Mouse (Mus musculus) midbrain, embryonic 13.5 days (tissue): ENCODE data around the gene Mansc4. TPM values are rescaled to one million over a fixed set of nuclear protein-coding genes. Genes with fewer than 3 reads are reported as not detected.

Experiments
- ATAC-seq: fragments of 200-750 bp; cut with Nextera tagmentation; 2 replicates; pipeline ENCODE4 v1.8.0; 2017; ENCODE audit warnings: mild to moderate bottlenecking, moderate TSS enrichment, moderate library complexity
- H3K27ac ChIP-seq: fragments of 300-500 bp; sonication (generic); 2 replicates; pipeline ENCODE4 v1.5.1; 2015; ENCODE audit warnings: inconsistent platforms, mild to moderate bottlenecking, moderate library complexity
- H3K27me3 ChIP-seq: fragments of 300-500 bp; sonication (generic); 2 replicates; pipeline ENCODE4 v1.6.1; 2015; ENCODE audit warnings: mild to moderate bottlenecking, inconsistent platforms
- H3K36me3 ChIP-seq: fragments of 300-500 bp; sonication (generic); 2 replicates; pipeline ENCODE4 v1.6.1; 2015; ENCODE audit warnings: mild to moderate bottlenecking, inconsistent platforms
- H3K4me1 ChIP-seq: fragments of 300-500 bp; sonication (generic); replicated peaks from 2 replicates; pipeline ENCODE4 v1.6.1; 2015; ENCODE audit warnings: inconsistent platforms
- H3K4me2 ChIP-seq: fragments of 300-500 bp; sonication (generic); replicated peaks from 2 replicates; pipeline ENCODE4 v1.6.1; 2015; ENCODE audit warnings: moderate library complexity, mild to moderate bottlenecking, inconsistent platforms
- H3K4me3 ChIP-seq: fragments of 300-500 bp; sonication (generic); replicated peaks from 2 replicates; pipeline ENCODE4 v1.5.1; 2015; ENCODE audit warnings: mild to moderate bottlenecking, inconsistent platforms
- H3K9ac ChIP-seq: fragments of 300-500 bp; sonication (generic); replicated peaks from 2 replicates; pipeline ENCODE4 v1.6.1; 2015; ENCODE audit warnings: mild to moderate bottlenecking, inconsistent platforms
- H3K9me3 ChIP-seq: fragments of 300-500 bp; sonication (generic); 2 replicates; pipeline ENCODE4 v1.6.1; 2016; ENCODE audit warnings: mild to moderate bottlenecking, inconsistent platforms
- WGBS: fragments of 180-500 bp; shearing (Covaris S2); methylation state at CpG from one replicate; pipeline ENCODE4 v1.1.7; 2015; 5-methylcytosine and 5-hydroxymethylcytosine counted together
- polyA plus RNA-seq: library from polyadenylated mRNA; unstranded; fragments of >200 nt; fragmentation: Nextera tagmentation; extraction: Ambion mirVana; gene quantifications from 2 replicates; pipeline ENCODE4 v1.2.1, GENCODE M21; 2015

Gene Mansc4
- polyA plus RNA-seq, 1 experiment from 2014 or later = 0.52 TPM

GRCm38 (mm10) chr6:147049239-147049805 lies 37.5 kb downstream of the Mansc4 start:
- Histone ChIP-seq H3K27me3 (no peaks in the 10 kb centered on the region), H3K4me1 (peaks cover 2% of the 10 kb centered on the region), H3K4me2 (no peak overlapping the region), H3K9me3 (no peaks in the 10 kb centered on the region), H3K36me3 (peaks cover 63% of the 10 kb centered on the region), H3K9ac (no peak overlapping the region), H3K4me3 (no peak overlapping the region), H3K27ac (no peak overlapping the region)
- WGBS = 95% methylated on average over 13 of the region's 13 CpGs
- no peak for ATAC-seq

- H3K9me3 ChIP-seq = no peaks in the 10 kb centered on the region
- ATAC-seq = no peak
- peaks cover 19% of the 10 kb centered on the region for H3K36me3 ChIP-seq
Observed at GRCm38 (mm10) chr6:147043633-147044032, 43.2 kb downstream of the Mansc4 start.

GRCm38 (mm10) chr6:147042291-147043290 lies 44.2 kb downstream of the Mansc4 start, which contains the start of gene Mrps35:
TSS of gene Mrps35 (plus strand) at chr6:147042764.
- WGBS = 6% methylated on average over 66 of the region's 66 CpGs
- Histone ChIP-seq H3K4me1 (peaks cover 19% of the 10 kb centered on the region), H3K9me3 (no peaks in the 10 kb centered on the region), H3K27ac (peak within 1 kb of the TSS; percentile 88), H3K27me3 (peaks cover 12% of the 10 kb centered on the region), H3K4me2 (peak within 1 kb of the TSS; percentile 65), H3K9ac (peak within 1 kb of the TSS; percentile 92), H3K36me3 (peaks cover 8% of the 10 kb centered on the region; the same call in 1 of the 2 replicates), H3K4me3 (peak within 1 kb of the TSS; percentile 91)
- ATAC-seq = peak; percentile 100

More at GRCm38 (mm10) chr6:147043633-147044032, 43.2 kb downstream of the Mansc4 start:
- Histone ChIP-seq H3K4me1 (peaks cover 19% of the 10 kb centered on the region), H3K27me3 (peaks cover 12% of the 10 kb centered on the region), H3K27ac (no peak overlapping the region), H3K9ac (peak overlapping the region; percentile 92), H3K4me3 (peak overlapping the region; percentile 91), H3K4me2 (peak overlapping the region; percentile 65)
- WGBS = 48% methylated on average over 7 of the region's 7 CpGs

- Histone ChIP-seq H3K9me3 (no peaks in the 10 kb centered on the region), H3K9ac (peak within 1 kb of the TSS; percentile 23; the same call in 1 of the 2 replicates), H3K4me2 (no peak within 1 kb of the TSS), H3K36me3 (no peaks in the 10 kb centered on the region), H3K4me3 (no peak within 1 kb of the TSS), H3K27ac (no peak within 1 kb of the TSS), H3K4me1 (no peaks in the 10 kb centered on the region), H3K27me3 (no peaks in the 10 kb centered on the region)
- ATAC-seq = no peak
- 41% methylated on average over 13 of the region's 13 CpGs for whole genome bisulfite sequencing
Observed at GRCm38 (mm10) chr6:147032303-147032925, 54.4 kb downstream of the Mansc4 start, which contains the start of gene Rep15. TSS of gene Rep15 (plus strand) at chr6:147032584.

GRCm38 (mm10) chr6:147030096-147030885 lies 56.5 kb downstream of the Mansc4 start:
- 91% methylated on average over 15 of the region's 15 CpGs for WGBS

GRCm38 (mm10) chr6:147029591-147029990 lies 57.2 kb downstream of the Mansc4 start:
- H3K36me3 ChIP-seq = no peaks in the 10 kb centered on the region
- no peak for ATAC-seq
- WGBS = 95% methylated on average over 9 of the region's 9 CpGs
- H3K4me1 ChIP-seq = no peaks in the 10 kb centered on the region
- H3K27me3 ChIP-seq = no peaks in the 10 kb centered on the region
- H3K4me2 ChIP-seq = no peak overlapping the region
- H3K27ac ChIP-seq = no peak overlapping the region
- no peak overlapping the region for H3K4me3 ChIP-seq
- no peaks in the 10 kb centered on the region for H3K9me3 ChIP-seq
- H3K9ac ChIP-seq = no peak overlapping the region

More at GRCm38 (mm10) chr6:147030096-147030885, 56.5 kb downstream of the Mansc4 start:
- Histone ChIP-seq H3K27me3 (no peaks in the 10 kb centered on the region), H3K4me2 (no peak overlapping the region), H3K4me1 (no peaks in the 10 kb centered on the region), H3K9ac (no peak overlapping the region), H3K27ac (no peak overlapping the region), H3K36me3 (no peaks in the 10 kb centered on the region), H3K9me3 (no peaks in the 10 kb centered on the region), H3K4me3 (no peak overlapping the region)
- ATAC-seq = no peak

GRCm38 (mm10) chr6:147028396-147028795 lies 58.4 kb downstream of the Mansc4 start:
- H3K36me3 ChIP-seq = no peaks in the 10 kb centered on the region
- no peaks in the 10 kb centered on the region for H3K9me3 ChIP-seq
- no peak overlapping the region for H3K4me2 ChIP-seq
- no peaks in the 10 kb centered on the region for H3K4me1 ChIP-seq
- no peaks in the 10 kb centered on the region for H3K27me3 ChIP-seq
- H3K27ac ChIP-seq = no peak overlapping the region
- no peak for ATAC-seq
- 82% methylated on average over 2 of the region's 2 CpGs for WGBS
- H3K4me3 ChIP-seq = no peak overlapping the region
- H3K9ac ChIP-seq = no peak overlapping the region

Other genes starting within 250 kb of the Mansc4 start
- gene Smco2, start 236.9 kb downstream of the Mansc4 start, polyA plus RNA-seq = not detected in 2 replicates
- 14.2 and 15.3 TPM in 2 replicates for gene Ppfibp1, start 198.5 kb downstream of the Mansc4 start, polyA plus RNA-seq
- 0.15 TPM in 1 of 2 replicates, not detected in the other for gene 1700034J05Rik, start 132.6 kb downstream of the Mansc4 start, polyA plus RNA-seq
- gene Rep15, start 54.4 kb downstream of the Mansc4 start, polyA plus RNA-seq = 0.70 and 1.0 TPM in 2 replicates
- 74.7 and 89.0 TPM in 2 replicates for gene Mrps35, start 44.3 kb downstream of the Mansc4 start, polyA plus RNA-seq
- 5.2 and 5.8 TPM in 2 replicates for gene Klhl42, start 4.3 kb upstream of the Mansc4 start, polyA plus RNA-seq
- 0.68 and 1.2 TPM in 2 replicates for gene Pthlh, start 177.2 kb upstream of the Mansc4 start, polyA plus RNA-seq